Mouse (Mus musculus): ENCODE results near the gene Snap91. TPM values are rescaled to one million over a fixed set of nuclear protein-coding genes. Genes with fewer than 3 reads are reported as not detected.

Gene Snap91
- total RNA-seq, 4 experiments from 2014 or later, result 0.24 to 0.56 (median 0.24) TPM

Other genes with a start within 250 kb of the Snap91 start
- 100 to 1,000 TPM; 184 to 320 (median 228) TPM for gene Me1, start 184.7 kb downstream of the Snap91 start, total RNA-seq (2022)
- under 1 TPM in 2 of 4 experiments, not detected in 2; 0.08 to 0.11 TPM for gene Prss35, start 137.0 kb downstream of the Snap91 start, total RNA-seq (2022)
- not detected for gene Ripply2, start 134.9 kb upstream of the Snap91 start, total RNA-seq (2022)
- gene Cyb5r4, start 141.4 kb upstream of the Snap91 start, total RNA-seq (2022), result 10 to 100 TPM; 25.2 to 40.3 (median 27.0) TPM